Mouse (Mus musculus) c-Kit-positive CD71-positive TER-119-positive erythroid progenitor cells, embryonic 14.5 days (primary cell): Measurements from ENCODE around the gene Selenoi.

Source experiments
- DNase-seq: peaks from one replicate; pipeline ENCODE4 v3.0.0-alpha.2; 2013; ENCODE audit warnings: low spot score

The Selenoi gene

DNA sequence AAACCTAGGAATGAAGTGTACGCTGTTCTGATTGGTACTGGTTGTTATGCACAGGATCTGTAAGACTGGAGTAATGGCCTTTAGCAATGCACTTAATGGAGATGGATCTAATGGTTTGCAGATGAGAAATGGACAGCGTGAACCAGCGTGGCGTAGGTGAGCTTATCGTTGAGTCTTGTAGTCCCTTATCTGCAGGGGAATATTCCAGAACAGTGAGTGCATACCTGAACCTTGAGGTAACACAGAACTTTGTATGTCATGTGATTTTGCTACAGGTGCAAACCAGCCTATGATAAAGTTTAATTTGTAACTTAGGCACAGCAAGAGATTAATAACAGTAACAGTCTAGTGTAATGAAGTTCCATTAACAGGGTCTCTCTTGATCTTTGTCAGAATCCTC is 6.2 kb downstream of the Selenoi start:
- no peak for DNase-seq

DNA sequence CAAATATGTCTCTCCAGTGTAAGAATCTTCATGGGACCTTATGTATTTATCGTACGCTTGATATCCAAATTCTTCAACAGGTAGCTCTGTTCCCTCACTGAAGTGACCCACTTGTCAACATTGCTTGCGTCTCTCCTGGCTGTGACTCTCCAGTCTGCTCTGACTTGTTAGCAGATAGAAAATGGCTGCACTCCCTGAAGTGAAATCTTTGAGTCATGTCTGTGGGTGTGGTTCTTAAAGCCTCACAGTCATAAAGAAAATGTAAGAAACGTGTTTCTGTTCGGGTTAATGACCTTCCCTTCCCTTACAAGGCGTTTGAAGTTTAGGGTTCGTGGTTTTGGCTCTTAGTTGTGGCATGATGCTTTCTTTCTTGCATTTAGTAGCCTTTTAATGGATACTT is 8.2 kb downstream of the Selenoi start:
- DNase-seq, result peak; percentile 40

- DNase-seq, result no peak
Measured at GRCm38 (mm10) chr5:30242410-30242809, 10.0 kb downstream of the Selenoi start.

GRCm38 (mm10) chr5:30243741-30244140 is 11.4 kb downstream of the Selenoi start:
- no peak for DNase-seq

- DNase-seq, result no peak
Measured at GRCm38 (mm10) chr5:30245861-30246416, 13.6 kb downstream of the Selenoi start.

DNA sequence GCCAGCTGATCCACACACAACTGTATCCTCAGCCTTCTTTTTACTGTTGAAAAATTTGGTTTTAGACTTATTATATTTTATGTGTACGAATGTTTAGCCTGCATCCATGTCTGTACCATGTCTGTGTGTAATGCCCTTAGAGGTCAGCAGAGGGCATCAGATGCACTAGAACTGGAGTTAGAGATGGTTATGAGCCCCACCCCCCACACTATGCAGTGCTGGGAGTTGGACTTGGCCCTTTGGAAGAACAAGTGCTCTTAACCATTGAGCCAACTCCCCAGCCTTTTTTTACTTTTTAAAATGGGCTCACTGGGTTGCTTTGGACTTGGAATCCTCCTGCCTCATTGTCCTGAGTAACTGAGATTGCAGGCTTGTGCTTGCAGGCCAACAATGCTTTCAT is 15.3 kb downstream of the Selenoi start:
- DNase-seq, result no peak

DNA sequence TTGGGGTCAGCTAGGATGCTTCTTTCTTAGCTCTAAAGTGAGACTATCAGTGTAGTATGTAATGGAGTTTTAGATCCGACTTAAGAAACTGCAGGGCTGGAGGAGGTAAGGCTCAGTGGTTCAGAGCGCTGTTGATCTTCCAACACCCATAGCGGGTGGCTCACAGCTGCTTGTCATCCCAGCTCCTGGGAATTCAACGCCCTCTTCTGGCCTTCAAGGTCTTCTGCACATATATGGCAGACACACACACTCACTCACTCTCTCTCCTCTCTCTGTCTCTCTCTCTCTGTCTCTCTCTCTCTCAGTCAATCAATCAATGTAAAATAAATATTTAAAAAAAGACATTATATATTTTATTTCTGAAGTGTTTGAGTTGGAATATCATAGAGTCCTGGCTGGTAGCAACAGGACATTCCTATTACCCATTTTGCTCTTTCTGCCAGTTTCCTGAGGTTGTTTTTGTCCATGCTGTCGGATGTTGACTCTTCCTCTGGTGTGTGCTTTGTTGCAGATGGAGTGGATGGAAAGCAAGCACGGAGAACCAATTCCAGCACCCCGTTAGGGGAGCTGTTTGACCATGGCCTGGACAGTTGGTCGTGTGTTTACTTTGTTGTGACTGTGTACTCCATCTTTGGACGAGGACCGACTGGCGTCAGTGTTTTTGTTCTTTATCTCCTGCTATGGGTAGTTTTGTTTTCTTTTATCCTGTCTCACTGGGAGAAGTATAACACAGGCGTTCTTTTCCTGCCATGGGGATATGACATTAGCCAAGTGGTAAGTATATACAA is 23.4 kb downstream of the Selenoi start:
- no peak for DNase-seq

GRCm38 (mm10) chr5:30258776-30259175 is 26.4 kb downstream of the Selenoi start:
- DNase-seq, result no peak

GRCm38 (mm10) chr5:30270571-30271190 is 38.3 kb downstream of the Selenoi start:
- DNase-seq, result no peak

- no peak for DNase-seq
Measured at GRCm38 (mm10) chr5:30271599-30272281, 39.4 kb downstream of the Selenoi start.

- DNase-seq, result no peak
Measured at GRCm38 (mm10) chr5:30276361-30276760, 44.0 kb downstream of the Selenoi start.

GRCm38 (mm10) chr5:30278952-30279351 is 46.6 kb downstream of the Selenoi start:
- DNase-seq, result no peak

DNA sequence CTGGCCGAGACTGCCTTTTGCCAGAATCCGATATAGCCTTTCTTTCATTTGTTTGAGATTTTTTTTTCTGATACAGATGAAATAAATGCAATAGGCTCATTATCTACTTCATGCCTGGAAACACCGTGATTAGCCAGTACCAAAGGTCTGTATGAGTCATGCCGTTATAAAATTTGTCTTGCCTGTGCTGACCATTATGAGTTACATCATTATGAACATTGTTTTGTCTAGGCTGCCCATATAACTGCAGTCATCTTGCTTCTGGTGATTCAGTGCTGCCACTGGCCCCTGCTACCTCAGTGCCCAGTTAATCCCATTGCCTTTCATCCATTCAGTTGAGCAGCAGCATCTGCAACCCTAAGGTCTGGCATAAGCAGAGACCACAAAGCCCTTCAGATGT is 47.1 kb downstream of the Selenoi start:
- no peak for DNase-seq

DNA sequence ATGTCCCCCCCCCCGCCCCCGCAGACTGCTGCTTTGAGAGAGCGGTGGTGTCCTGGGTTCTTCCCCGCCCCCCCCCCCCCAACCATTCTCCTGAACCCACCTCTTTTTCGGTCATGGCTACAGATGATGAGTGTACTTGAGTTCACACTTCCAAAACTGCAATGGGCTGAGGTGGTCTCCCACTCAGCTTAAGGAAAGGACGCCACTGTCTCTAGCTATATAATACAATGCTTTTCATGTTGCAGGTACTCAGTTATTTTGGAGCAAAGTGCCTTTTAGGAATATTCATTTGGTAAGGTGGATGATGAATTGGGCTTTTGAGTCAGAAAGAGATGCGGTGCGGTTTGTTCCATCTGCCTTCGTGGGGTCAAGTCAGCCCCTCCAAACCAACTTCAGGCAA is 48.5 kb downstream of the Selenoi start:
- no peak for DNase-seq

DNA sequence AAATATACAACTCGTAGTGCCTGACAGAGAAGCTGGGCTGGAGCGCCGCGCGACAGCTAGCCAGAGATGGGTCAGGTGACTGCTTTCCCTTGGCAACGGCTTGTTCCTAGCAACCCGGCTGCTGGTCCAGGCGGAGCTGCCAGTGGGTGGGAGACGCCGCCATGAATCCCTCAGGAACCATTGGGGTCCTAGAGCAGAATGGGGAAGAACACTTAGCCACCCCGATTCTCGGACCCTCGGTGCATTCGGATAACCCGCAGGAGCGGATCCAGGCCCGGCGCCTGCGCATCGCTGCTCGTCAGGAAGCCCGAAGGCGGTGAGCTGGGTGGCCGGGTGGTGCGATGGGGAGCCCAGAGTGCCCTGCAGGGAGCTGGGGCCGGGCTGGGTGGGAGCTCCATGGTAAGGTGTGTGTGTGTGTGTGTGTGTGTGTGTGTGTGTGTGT is 48.9 kb downstream of the Selenoi start, which contains the start of gene Drc1:
Gene Drc1, plus strand, starts transcription at position 98 of the 442 bp plus-strand sequence.
- no peak for DNase-seq

- DNase-seq, result no peak
Measured at GRCm38 (mm10) chr5:30285944-30286799, 53.8 kb downstream of the Selenoi start.

GRCm38 (mm10) chr5:30287106-30287882 is 54.9 kb downstream of the Selenoi start:
- peak; percentile 71 for DNase-seq
